Mouse (Mus musculus) hindbrain, embryonic 12.5 days (tissue): ENCODE results near the gene Foxs1. TPM values are rescaled to one million over a fixed set of nuclear protein-coding genes. Genes with fewer than 3 reads are reported as not detected.

ENCODE experiments used
- ATAC-seq: fragments of 200-750 bp; cut with Nextera tagmentation; 2 replicates; pipeline ENCODE4 v1.8.0; 2017; ENCODE audit warnings: moderate TSS enrichment; ENCODE audit not compliant: low FRiP score
- H3K27ac ChIP-seq: fragments of 300-500 bp; sonication (generic); 2 replicates; pipeline ENCODE4 v1.5.1; 2016; ENCODE audit warnings: mild to moderate bottlenecking
- H3K27me3 ChIP-seq: fragments of 300-500 bp; sonication (generic); 2 replicates; pipeline ENCODE4 v1.6.1; 2016; ENCODE audit warnings: mild to moderate bottlenecking
- H3K36me3 ChIP-seq: fragments of 300-500 bp; sonication (generic); 2 replicates; pipeline ENCODE4 v1.6.1; 2016; ENCODE audit warnings: mild to moderate bottlenecking
- H3K4me1 ChIP-seq: fragments of 300-500 bp; sonication (generic); 2 replicates; pipeline ENCODE4 v1.6.1; 2016
- H3K4me2 ChIP-seq: fragments of 300-500 bp; sonication (generic); replicated peaks from 2 replicates; pipeline ENCODE4 v1.6.1; 2016; ENCODE audit warnings: mild to moderate bottlenecking
- H3K4me3 ChIP-seq: fragments of 300-500 bp; sonication (generic); 2 replicates; pipeline ENCODE4 v1.5.1; 2016; ENCODE audit warnings: mild to moderate bottlenecking
- H3K9ac ChIP-seq: fragments of 300-500 bp; sonication (generic); 2 replicates; pipeline ENCODE4 v1.6.1; 2016; ENCODE audit warnings: mild to moderate bottlenecking, moderate library complexity
- H3K9me3 ChIP-seq: fragments of 300-500 bp; sonication (generic); replicated peaks from 2 replicates; pipeline ENCODE4 v1.6.1; 2016; ENCODE audit warnings: mild to moderate bottlenecking
- WGBS: fragments of 180-500 bp; shearing (Covaris S2); methylation state at CpG from one replicate; pipeline ENCODE4 v1.1.7; 2016; 5-methylcytosine and 5-hydroxymethylcytosine counted together
- polyA plus RNA-seq: library from polyadenylated mRNA; unstranded; fragments of >200 nt; fragmentation: Nextera tagmentation; extraction: Ambion mirVana; gene quantifications from 2 replicates; pipeline ENCODE4 v1.2.1, GENCODE M21; 2016

Foxs1 gene
- polyA plus RNA-seq, 1 experiment from 2014 or later, result 2.5 TPM

- Histone ChIP-seq H3K27me3 (peaks cover 39% of the 10 kb centered on the region), H3K9me3 (no peaks in the 10 kb centered on the region), H3K27ac (no peak overlapping the region), H3K4me1 (peaks cover 25% of the 10 kb centered on the region), H3K4me2 (no peak overlapping the region), H3K36me3 (no peaks in the 10 kb centered on the region), H3K4me3 (no peak overlapping the region), H3K9ac (no peak overlapping the region)
- WGBS, result 76% methylated on average over 6 of the region's 6 CpGs
- no peak for ATAC-seq
These were observed 23.2 kb downstream of the Foxs1 start for GRCm38 (mm10) chr2:152909848-152910247.

- no peak for ATAC-seq
- no peak overlapping the region for H3K4me2 ChIP-seq
- peaks cover 24% of the 10 kb centered on the region for H3K4me1 ChIP-seq
- peaks cover 26% of the 10 kb centered on the region for H3K27me3 ChIP-seq
- no peak overlapping the region for H3K4me3 ChIP-seq
- WGBS, result 39% methylated on average over 14 of the region's 14 CpGs
- H3K9me3 ChIP-seq, result no peaks in the 10 kb centered on the region
- H3K9ac ChIP-seq, result no peak overlapping the region
- no peak overlapping the region for H3K27ac ChIP-seq
- no peaks in the 10 kb centered on the region for H3K36me3 ChIP-seq
These were observed 25.7 kb downstream of the Foxs1 start for GRCm38 (mm10) chr2:152907114-152907943.

GRCm38 (mm10) chr2:152906274-152907037, 26.6 kb downstream of the Foxs1 start:
- no peak overlapping the region for H3K4me2 ChIP-seq
- no peak overlapping the region for H3K4me3 ChIP-seq
- ATAC-seq, result no peak
- H3K9me3 ChIP-seq, result no peaks in the 10 kb centered on the region
- peaks cover 18% of the 10 kb centered on the region for H3K27me3 ChIP-seq
- no peak overlapping the region for H3K9ac ChIP-seq
- no peaks in the 10 kb centered on the region for H3K36me3 ChIP-seq
- 60% methylated on average over 9 of the region's 9 CpGs for WGBS
- peaks cover 27% of the 10 kb centered on the region for H3K4me1 ChIP-seq
- H3K27ac ChIP-seq, result no peak overlapping the region

- WGBS, result 63% methylated on average over 11 of the region's 11 CpGs
- peaks cover 27% of the 10 kb centered on the region for H3K4me1 ChIP-seq
- peaks cover 6% of the 10 kb centered on the region; the same call in 1 of the 2 replicates for H3K27me3 ChIP-seq
- no peaks in the 10 kb centered on the region for H3K9me3 ChIP-seq
- no peak overlapping the region for H3K9ac ChIP-seq
- no peak overlapping the region for H3K27ac ChIP-seq
- no peak for ATAC-seq
- no peak overlapping the region for H3K4me3 ChIP-seq
- no peak overlapping the region for H3K4me2 ChIP-seq
- no peaks in the 10 kb centered on the region for H3K36me3 ChIP-seq
These were observed 27.8 kb downstream of the Foxs1 start for GRCm38 (mm10) chr2:152905036-152905829.

GRCm38 (mm10) chr2:152904127-152904643, 28.8 kb downstream of the Foxs1 start:
- ATAC-seq, result no peak
- Histone ChIP-seq H3K36me3 (no peaks in the 10 kb centered on the region), H3K27ac (no peak overlapping the region), H3K4me2 (no peak overlapping the region), H3K4me1 (peaks cover 27% of the 10 kb centered on the region), H3K9ac (no peak overlapping the region), H3K9me3 (no peaks in the 10 kb centered on the region), H3K4me3 (no peak overlapping the region), H3K27me3 (peaks cover 6% of the 10 kb centered on the region; the same call in 1 of the 2 replicates)
- 78% methylated on average over 5 of the region's 5 CpGs for WGBS

DNA sequence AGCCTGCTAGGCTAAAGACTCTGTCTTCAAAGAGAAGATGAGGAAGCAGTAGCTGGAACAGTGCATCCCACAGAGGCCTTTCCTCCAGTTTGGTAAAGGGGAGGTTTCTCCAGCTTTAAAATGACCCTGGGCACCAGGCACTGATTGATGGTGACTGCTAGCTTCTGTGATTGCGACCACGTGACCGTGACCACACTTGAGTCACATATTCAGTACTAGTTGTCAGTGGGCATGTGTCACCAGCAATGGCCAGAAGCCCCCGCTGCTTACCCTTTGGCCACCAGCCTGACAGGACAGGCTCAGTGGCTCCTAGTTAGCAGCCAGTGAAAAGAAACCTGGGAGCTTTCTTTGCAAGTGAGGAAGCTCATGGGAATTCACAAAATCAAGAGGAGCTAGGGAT, 29.4 kb downstream of the Foxs1 start:
- Histone ChIP-seq H3K27ac (no peak overlapping the region), H3K4me2 (no peak overlapping the region), H3K9ac (no peak overlapping the region), H3K36me3 (no peaks in the 10 kb centered on the region), H3K4me1 (peaks cover 27% of the 10 kb centered on the region), H3K9me3 (no peaks in the 10 kb centered on the region), H3K4me3 (no peak overlapping the region), H3K27me3 (peaks cover 6% of the 10 kb centered on the region; the same call in 1 of the 2 replicates)
- WGBS, result 71% methylated on average over 4 of the region's 4 CpGs
- ATAC-seq, result no peak

DNA sequence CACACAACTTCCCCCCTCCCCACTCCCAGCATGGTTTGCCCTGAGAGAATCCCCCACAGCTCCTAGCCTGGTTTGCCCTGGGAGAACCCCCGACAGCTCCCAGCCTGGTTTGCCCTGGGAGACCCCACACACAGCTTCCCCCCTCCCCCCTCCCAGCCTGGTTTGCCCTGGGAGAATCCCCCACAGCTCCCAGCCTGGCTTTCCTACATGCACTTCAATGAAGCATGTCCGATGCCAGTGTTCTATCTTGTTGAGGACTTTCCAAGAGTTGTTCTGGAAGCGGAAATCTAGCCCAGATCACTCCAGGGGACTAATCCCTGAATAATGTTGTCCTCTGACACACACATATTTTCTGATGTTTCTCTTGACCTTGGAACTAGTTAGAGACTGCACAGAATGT, 30.4 kb downstream of the Foxs1 start:
- no peak overlapping the region for H3K4me2 ChIP-seq
- H3K9ac ChIP-seq, result no peak overlapping the region
- H3K4me1 ChIP-seq, result peaks cover 25% of the 10 kb centered on the region
- ATAC-seq, result no peak
- no peak overlapping the region for H3K4me3 ChIP-seq
- 25% methylated on average over 3 of the region's 3 CpGs for WGBS
- no peak overlapping the region for H3K27ac ChIP-seq
- H3K36me3 ChIP-seq, result no peaks in the 10 kb centered on the region
- no peaks in the 10 kb centered on the region for H3K9me3 ChIP-seq
- H3K27me3 ChIP-seq, result peaks cover 6% of the 10 kb centered on the region; the same call in 1 of the 2 replicates

GRCm38 (mm10) chr2:152901296-152901695, 31.7 kb downstream of the Foxs1 start:
- Histone ChIP-seq H3K9ac (no peak overlapping the region), H3K4me2 (no peak overlapping the region), H3K9me3 (no peaks in the 10 kb centered on the region), H3K36me3 (no peaks in the 10 kb centered on the region), H3K27me3 (peaks cover 6% of the 10 kb centered on the region; the same call in 1 of the 2 replicates), H3K27ac (no peak overlapping the region), H3K4me3 (no peak overlapping the region), H3K4me1 (peaks cover 12% of the 10 kb centered on the region)
- WGBS, result 92% methylated on average over 15 of the region's 15 CpGs
- no peak for ATAC-seq

- no peak overlapping the region for H3K4me2 ChIP-seq
- peaks cover 13% of the 10 kb centered on the region for H3K36me3 ChIP-seq
- peaks cover 4% of the 10 kb centered on the region; the same call in 1 of the 2 replicates for H3K27me3 ChIP-seq
- H3K27ac ChIP-seq, result no peak overlapping the region
- H3K4me1 ChIP-seq, result peaks cover 7% of the 10 kb centered on the region; the same call in 1 of the 2 replicates
- no peak overlapping the region for H3K4me3 ChIP-seq
- no peak overlapping the region for H3K9ac ChIP-seq
- ATAC-seq, result no peak
- 76% methylated on average over 6 of the region's 6 CpGs for WGBS
- H3K9me3 ChIP-seq, result no peaks in the 10 kb centered on the region
These were observed 34.0 kb downstream of the Foxs1 start for GRCm38 (mm10) chr2:152899011-152899410.

DNA sequence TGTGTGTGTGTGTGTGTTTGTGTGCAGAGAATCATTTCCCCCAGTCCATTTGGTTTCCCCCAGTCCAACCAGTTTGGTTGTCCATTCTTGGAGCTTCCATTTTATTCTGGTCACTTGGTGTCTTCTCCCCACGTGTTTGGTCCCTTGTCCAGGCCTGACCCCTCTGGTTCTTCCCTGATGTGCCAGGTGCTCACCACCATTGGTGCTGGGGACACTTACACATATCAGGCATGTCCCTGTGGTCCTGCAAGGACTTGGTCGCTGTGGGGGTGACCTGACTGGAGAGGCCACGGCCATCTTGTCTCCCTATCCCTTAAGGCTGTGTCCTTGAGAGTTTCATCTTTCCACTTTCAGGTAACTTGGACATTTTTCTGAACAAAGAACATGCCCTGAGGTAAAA, 36.1 kb downstream of the Foxs1 start:
- Histone ChIP-seq H3K4me3 (no peak overlapping the region), H3K9ac (no peak overlapping the region), H3K27ac (no peak overlapping the region), H3K9me3 (no peaks in the 10 kb centered on the region), H3K36me3 (peaks cover 33% of the 10 kb centered on the region), H3K27me3 (no peaks in the 10 kb centered on the region), H3K4me2 (no peak overlapping the region), H3K4me1 (no peaks in the 10 kb centered on the region)
- ATAC-seq, result no peak
- 85% methylated on average over 3 of the region's 3 CpGs for WGBS

DNA sequence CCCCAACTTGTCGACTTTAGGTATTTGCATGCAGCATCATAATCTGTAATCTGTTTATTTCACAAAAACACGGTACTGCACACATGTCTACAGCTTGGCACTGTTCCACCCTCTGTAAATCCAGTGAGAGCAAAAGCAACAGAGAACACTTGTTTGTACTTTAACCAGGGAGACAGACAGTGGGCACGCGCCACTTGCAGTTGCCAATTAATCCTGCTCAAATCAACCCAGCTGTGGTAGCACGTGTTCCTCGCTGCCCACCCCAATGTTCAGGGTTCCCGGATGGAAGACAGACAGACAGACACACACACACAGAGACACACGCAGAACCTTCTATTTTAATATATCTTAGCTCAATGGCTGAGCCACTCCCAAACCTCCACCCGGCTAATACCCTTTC, 37.2 kb downstream of the Foxs1 start:
- Histone ChIP-seq H3K27me3 (no peaks in the 10 kb centered on the region), H3K27ac (no peak overlapping the region), H3K4me2 (no peak overlapping the region), H3K9ac (no peak overlapping the region), H3K4me1 (no peaks in the 10 kb centered on the region), H3K4me3 (no peak overlapping the region), H3K9me3 (no peaks in the 10 kb centered on the region), H3K36me3 (peaks cover 43% of the 10 kb centered on the region)
- 95% methylated on average over 9 of the region's 9 CpGs for WGBS
- no peak for ATAC-seq

DNA sequence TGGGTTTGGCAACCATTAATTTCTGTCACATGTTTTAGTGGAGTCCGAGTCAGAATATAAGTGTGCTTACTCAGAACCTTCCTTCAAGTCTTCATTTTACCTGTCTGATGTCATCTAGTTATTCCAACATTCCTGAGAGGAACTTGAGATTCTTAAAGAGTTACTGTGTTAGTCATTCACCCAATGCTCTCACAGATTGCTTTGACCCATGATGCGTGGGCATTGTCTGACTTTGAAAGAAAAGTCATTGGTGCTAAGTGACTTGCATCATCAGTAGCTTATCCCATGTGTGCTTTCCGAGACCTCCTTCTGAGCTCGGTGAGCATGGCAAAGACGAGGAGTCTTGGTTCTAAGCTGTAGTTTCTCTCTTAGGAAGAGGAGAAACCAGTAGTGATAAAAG, 44.2 kb downstream of the Foxs1 start:
- Histone ChIP-seq H3K4me3 (no peak overlapping the region), H3K4me1 (no peaks in the 10 kb centered on the region), H3K27me3 (no peaks in the 10 kb centered on the region), H3K9ac (no peak overlapping the region), H3K4me2 (no peak overlapping the region), H3K36me3 (peaks cover 89% of the 10 kb centered on the region), H3K9me3 (no peaks in the 10 kb centered on the region), H3K27ac (no peak overlapping the region)
- ATAC-seq, result no peak
- WGBS, result 90% methylated on average over 5 of the region's 5 CpGs
